Mouse (Mus musculus): ENCODE results near the gene Slc20a1. TPM values are rescaled to one million over a fixed set of nuclear protein-coding genes. Genes with fewer than 3 reads are reported as not detected.

Gene Slc20a1
- polyA plus RNA-seq, 1 experiment from 2014 or later: 10.0 TPM

GRCm38 (mm10) chr2:129253631-129253970 is 55.0 kb downstream of the Slc20a1 start:
- H3K9ac ChIP-seq (replicated peaks; ENCODE audit: low read depth): no peak overlapping the region
- no peak overlapping the region for H3K4me3 ChIP-seq (ENCODE audit: low read depth, low read length)
- H3K4me2 ChIP-seq (replicated peaks; ENCODE audit: low read depth, low read length): no peak overlapping the region
- ATAC-seq (no peak), DNase-seq (ENCODE audit: low spot score) (no peak)
- TF ChIP-seq EP300 (IDR thresholded peaks at IDR 0.05) (no peak), CTCF (IDR thresholded peaks at IDR 0.05) (no peak)
- no peaks in the 10 kb centered on the region for H3K27me3 ChIP-seq (replicated peaks; ENCODE audit: insufficient read depth, low read length)
- 70% methylated on average over 2 of the region's 2 CpGs for WGBS
- no peaks in the 10 kb centered on the region for H3K4me1 ChIP-seq (ENCODE audit: insufficient read depth, low read depth, low read length)
- no peaks in the 10 kb centered on the region for H3K9me3 ChIP-seq (ENCODE audit: low read length)
- H3K36me3 ChIP-seq (ENCODE audit: insufficient read depth, low read length): no peaks in the 10 kb centered on the region
- no peak overlapping the region for H3K27ac ChIP-seq (ENCODE audit: low read length)

DNA sequence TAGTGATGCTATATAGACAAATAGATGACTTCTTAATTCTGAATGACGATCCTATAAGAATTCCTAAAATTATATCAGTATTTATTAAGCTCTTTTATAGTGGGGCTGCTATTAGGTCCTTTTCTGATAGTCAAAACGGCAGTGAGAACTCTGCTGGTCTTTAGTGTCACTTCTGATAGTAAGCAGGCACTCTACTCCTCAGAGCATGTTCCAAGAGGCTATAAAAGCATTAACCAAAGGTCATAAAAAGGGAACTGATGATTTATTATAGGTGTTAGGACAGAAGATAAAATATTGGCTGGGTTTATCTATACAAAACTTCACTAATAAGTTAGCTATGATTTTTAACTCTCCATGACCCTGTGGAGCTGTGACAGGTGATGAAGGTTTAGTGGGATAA is 55.5 kb downstream of the Slc20a1 start:
- DNase-seq (ENCODE audit: low spot score) (no peak), ATAC-seq (no peak)
- Histone ChIP-seq H3K4me2 (replicated peaks; ENCODE audit: low read depth, low read length) (no peak overlapping the region), H3K27ac (ENCODE audit: low read length) (no peak overlapping the region), H3K9ac (replicated peaks; ENCODE audit: low read depth) (no peak overlapping the region), H3K36me3 (ENCODE audit: insufficient read depth, low read length) (no peaks in the 10 kb centered on the region), H3K27me3 (replicated peaks; ENCODE audit: insufficient read depth, low read length) (no peaks in the 10 kb centered on the region), H3K9me3 (ENCODE audit: low read length) (no peaks in the 10 kb centered on the region), H3K4me1 (ENCODE audit: insufficient read depth, low read depth, low read length) (no peaks in the 10 kb centered on the region), H3K4me3 (ENCODE audit: low read depth, low read length) (no peak overlapping the region)
- TF ChIP-seq EP300 (IDR thresholded peaks at IDR 0.05) (no peak), CTCF (IDR thresholded peaks at IDR 0.05) (no peak)
- 56% methylated on average over 2 of the region's 2 CpGs for WGBS

DNA sequence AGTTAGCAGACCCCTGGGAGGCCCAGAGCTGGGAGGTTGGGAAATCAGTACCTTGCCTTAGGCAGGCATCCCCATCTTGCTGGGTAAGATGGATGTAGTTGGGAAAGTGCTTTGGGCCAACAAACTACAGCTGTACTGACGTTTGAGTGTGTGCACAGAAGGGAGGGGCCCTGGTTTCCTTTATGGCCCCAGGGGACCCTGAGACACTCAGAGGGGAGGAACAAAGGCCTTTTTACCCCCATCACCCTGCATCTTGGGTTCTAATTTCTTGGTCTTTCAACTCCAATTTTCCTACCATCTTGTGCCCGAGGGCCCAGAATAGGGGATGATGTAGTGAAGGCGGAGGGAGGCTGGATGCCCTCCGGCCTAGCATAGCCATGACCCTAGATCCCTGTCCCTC is 57.4 kb downstream of the Slc20a1 start:
- TF ChIP-seq EP300 (IDR thresholded peaks at IDR 0.05) (no peak), CTCF (IDR thresholded peaks at IDR 0.05) (no peak)
- DNase-seq (ENCODE audit: low spot score) (no peak), ATAC-seq (no peak)
- Histone ChIP-seq H3K4me1 (ENCODE audit: insufficient read depth, low read depth, low read length) (no peaks in the 10 kb centered on the region), H3K36me3 (ENCODE audit: insufficient read depth, low read length) (no peaks in the 10 kb centered on the region), H3K9me3 (ENCODE audit: low read length) (no peaks in the 10 kb centered on the region), H3K4me2 (replicated peaks; ENCODE audit: low read depth, low read length) (no peak overlapping the region), H3K27me3 (replicated peaks; ENCODE audit: insufficient read depth, low read length) (no peaks in the 10 kb centered on the region), H3K27ac (ENCODE audit: low read length) (no peak overlapping the region), H3K9ac (replicated peaks; ENCODE audit: low read depth) (no peak overlapping the region), H3K4me3 (ENCODE audit: low read depth, low read length) (no peak overlapping the region)
- WGBS: 69% methylated on average over 4 of the region's 4 CpGs

- H3K9me3 ChIP-seq (ENCODE audit: low read length): no peaks in the 10 kb centered on the region
- no peak overlapping the region for H3K27ac ChIP-seq (ENCODE audit: low read length)
- H3K4me2 ChIP-seq (replicated peaks; ENCODE audit: low read depth, low read length): no peak overlapping the region
- DNase-seq (ENCODE audit: low spot score) (no peak), ATAC-seq (no peak)
- H3K27me3 ChIP-seq (replicated peaks; ENCODE audit: insufficient read depth, low read length): no peaks in the 10 kb centered on the region
- H3K4me3 ChIP-seq (ENCODE audit: low read depth, low read length): no peak overlapping the region
- no peaks in the 10 kb centered on the region for H3K4me1 ChIP-seq (ENCODE audit: insufficient read depth, low read depth, low read length)
- no peaks in the 10 kb centered on the region for H3K36me3 ChIP-seq (ENCODE audit: insufficient read depth, low read length)
- TF ChIP-seq EP300 (IDR thresholded peaks at IDR 0.05): no peak
- no peak for TF ChIP-seq CTCF (IDR thresholded peaks at IDR 0.05)
- WGBS: 77% methylated on average over 3 of the region's 3 CpGs
- H3K9ac ChIP-seq (replicated peaks; ENCODE audit: low read depth): no peak overlapping the region
These were observed 59.5 kb downstream of the Slc20a1 start for GRCm38 (mm10) chr2:129258056-129258455.

GRCm38 (mm10) chr2:129258475-129259211 is 60.1 kb downstream of the Slc20a1 start:
- Histone ChIP-seq H3K27ac (ENCODE audit: low read length) (no peak overlapping the region), H3K36me3 (ENCODE audit: insufficient read depth, low read length) (no peaks in the 10 kb centered on the region), H3K9ac (replicated peaks; ENCODE audit: low read depth) (no peak overlapping the region), H3K9me3 (ENCODE audit: low read length) (no peaks in the 10 kb centered on the region), H3K27me3 (replicated peaks; ENCODE audit: insufficient read depth, low read length) (no peaks in the 10 kb centered on the region), H3K4me1 (ENCODE audit: insufficient read depth, low read depth, low read length) (no peaks in the 10 kb centered on the region), H3K4me2 (replicated peaks; ENCODE audit: low read depth, low read length) (no peak overlapping the region), H3K4me3 (ENCODE audit: low read depth, low read length) (no peak overlapping the region)
- WGBS: 29% methylated on average over 7 of the region's 7 CpGs
- peak; percentile 92 for DNase-seq (ENCODE audit: low spot score)
- TF ChIP-seq EP300 (IDR thresholded peaks at IDR 0.05): no peak
- TF ChIP-seq CTCF (IDR thresholded peaks at IDR 0.05): peak; percentile 97
- ATAC-seq: peak; percentile 58

DNA sequence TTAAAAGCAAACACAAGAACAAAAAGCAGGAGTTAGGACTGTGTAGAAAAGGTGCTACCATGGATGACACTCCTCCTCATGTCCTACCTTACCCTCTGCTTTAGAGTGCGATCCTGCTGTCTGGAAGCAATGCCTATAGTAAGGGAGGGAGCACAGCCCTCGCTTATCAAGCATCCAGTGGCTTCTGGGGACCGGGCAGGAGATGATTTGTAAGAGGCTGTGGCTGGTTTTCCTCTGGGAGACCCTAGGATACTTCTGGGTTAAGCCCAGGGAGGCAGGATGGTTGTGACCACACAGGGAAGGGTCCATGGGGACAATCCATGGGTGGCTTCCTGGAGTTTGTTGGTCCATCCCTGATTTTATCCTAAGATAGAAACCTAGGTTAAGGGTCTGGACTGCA is 62.1 kb downstream of the Slc20a1 start:
- no peaks in the 10 kb centered on the region for H3K9me3 ChIP-seq (ENCODE audit: low read length)
- no peak overlapping the region for H3K4me2 ChIP-seq (replicated peaks; ENCODE audit: low read depth, low read length)
- ATAC-seq: no peak
- H3K27ac ChIP-seq (ENCODE audit: low read length): no peak overlapping the region
- TF ChIP-seq CTCF (IDR thresholded peaks at IDR 0.05): no peak
- TF ChIP-seq EP300 (IDR thresholded peaks at IDR 0.05): no peak
- no peaks in the 10 kb centered on the region for H3K36me3 ChIP-seq (ENCODE audit: insufficient read depth, low read length)
- no peaks in the 10 kb centered on the region for H3K4me1 ChIP-seq (ENCODE audit: insufficient read depth, low read depth, low read length)
- H3K9ac ChIP-seq (replicated peaks; ENCODE audit: low read depth): no peak overlapping the region
- no peak overlapping the region for H3K4me3 ChIP-seq (ENCODE audit: low read depth, low read length)
- H3K27me3 ChIP-seq (replicated peaks; ENCODE audit: insufficient read depth, low read length): no peaks in the 10 kb centered on the region
- 68% methylated on average over 3 of the region's 3 CpGs for WGBS
- no peak for DNase-seq (ENCODE audit: low spot score)

Other genes starting within 250 kb of the Slc20a1 start
- gene Zc3h6, start 231.4 kb upstream of the Slc20a1 start, polyA plus RNA-seq (2015; fragmentation: Nextera tagmentation; extraction: Ambion mirVana): 2.0 and 3.5 TPM in 2 replicates
- 15.6 and 17.3 TPM in 2 replicates for gene Gm10762, start 231.0 kb upstream of the Slc20a1 start, polyA plus RNA-seq (2015; fragmentation: Nextera tagmentation; extraction: Ambion mirVana)
- gene Vinac1, start 150.6 kb upstream of the Slc20a1 start, polyA plus RNA-seq (2015; fragmentation: Nextera tagmentation; extraction: Ambion mirVana): 0.18 and 0.23 TPM in 2 replicates
- gene Ttl, start 132.8 kb upstream of the Slc20a1 start, polyA plus RNA-seq (2015; fragmentation: Nextera tagmentation; extraction: Ambion mirVana): 10.0 and 11.6 TPM in 2 replicates
- gene Polr1b, start 97.8 kb upstream of the Slc20a1 start, polyA plus RNA-seq (2015; fragmentation: Nextera tagmentation; extraction: Ambion mirVana): 5.5 and 6.7 TPM in 2 replicates
- 21.1 and 21.4 TPM in 2 replicates for gene Chchd5, start 69.1 kb upstream of the Slc20a1 start, polyA plus RNA-seq (2015; fragmentation: Nextera tagmentation; extraction: Ambion mirVana)
- gene Ckap2l, start 98.4 kb downstream of the Slc20a1 start, polyA plus RNA-seq (2015; fragmentation: Nextera tagmentation; extraction: Ambion mirVana): 2.6 and 3.2 TPM in 2 replicates
- gene Il1a, start 111.2 kb downstream of the Slc20a1 start, polyA plus RNA-seq (2015; fragmentation: Nextera tagmentation; extraction: Ambion mirVana): 0.66 and 4.5 TPM in 2 replicates
- 5.0 and 12.4 TPM in 2 replicates for gene Il1b, start 172.4 kb downstream of the Slc20a1 start, polyA plus RNA-seq (2015; fragmentation: Nextera tagmentation; extraction: Ambion mirVana)